Mouse (Mus musculus) heart, embryonic 12.5 days (tissue): ENCODE data around the gene Hist2h2be. TPM values are rescaled to one million over a fixed set of nuclear protein-coding genes. Genes with fewer than 3 reads are reported as not detected.
"Not testable (repeated sequence)": the region's sequence is repeated elsewhere in the genome, so short reads cannot be mapped to it uniquely, and the experiment has no call there.

Source experiments
- ATAC-seq: fragments of 200-750 bp; cut with Nextera tagmentation; 2 replicates; pipeline ENCODE4 v1.8.0; 2017; ENCODE audit warnings: moderate TSS enrichment, moderate library complexity; ENCODE audit not compliant: insufficient number of reproducible peaks, low FRiP score
- H3K27ac ChIP-seq: fragments of 300-500 bp; sonication (generic); 2 replicates; pipeline ENCODE4 v1.5.1; 2016; ENCODE audit warnings: mild to moderate bottlenecking, moderate library complexity; ENCODE audit not compliant: poor library complexity, severe bottlenecking
- H3K27me3 ChIP-seq: fragments of 300-500 bp; sonication (generic); replicated peaks from 2 replicates; pipeline ENCODE4 v1.6.1; 2016; ENCODE audit warnings: mild to moderate bottlenecking, moderate library complexity
- H3K36me3 ChIP-seq: fragments of 300-500 bp; sonication (generic); 2 replicates; pipeline ENCODE4 v1.6.1; 2016; ENCODE audit warnings: mild to moderate bottlenecking, moderate library complexity
- H3K4me1 ChIP-seq: fragments of 300-500 bp; sonication (generic); replicated peaks from 2 replicates; pipeline ENCODE4 v1.6.1; 2016; ENCODE audit warnings: mild to moderate bottlenecking
- H3K4me2 ChIP-seq: fragments of 300-500 bp; sonication (generic); 2 replicates; pipeline ENCODE4 v1.6.1; 2016; ENCODE audit warnings: mild to moderate bottlenecking, moderate library complexity
- H3K4me3 ChIP-seq: fragments of 300-500 bp; sonication (generic); 2 replicates; pipeline ENCODE4 v1.5.1; 2016; ENCODE audit warnings: mild to moderate bottlenecking
- H3K9ac ChIP-seq: fragments of 300-500 bp; sonication (generic); 2 replicates; pipeline ENCODE4 v1.6.1; 2016; ENCODE audit warnings: mild to moderate bottlenecking, moderate library complexity
- H3K9me3 ChIP-seq: fragments of 300-500 bp; sonication (generic); replicated peaks from 2 replicates; pipeline ENCODE4 v1.6.1; 2016; ENCODE audit warnings: mild to moderate bottlenecking, moderate library complexity
- WGBS: fragments of 180-500 bp; shearing (Covaris S2); methylation state at CpG from one replicate; pipeline ENCODE4 v1.1.7; 2016; 5-methylcytosine and 5-hydroxymethylcytosine counted together
- microRNA-seq: library from miRNA; unstranded; fragments of <30 nt; microRNA quantifications from one replicate; pipeline ENCODE4, GENCODE M21; 2017
- polyA plus RNA-seq: library from polyadenylated mRNA; unstranded; fragments of >200 nt; fragmentation: Nextera tagmentation; extraction: Ambion mirVana; gene quantifications from 2 replicates; pipeline ENCODE4 v1.2.1, GENCODE M21; 2016

Hist2h2be gene
- polyA plus RNA-seq, 1 experiment from 2014 or later, result 5.7 TPM

DNA sequence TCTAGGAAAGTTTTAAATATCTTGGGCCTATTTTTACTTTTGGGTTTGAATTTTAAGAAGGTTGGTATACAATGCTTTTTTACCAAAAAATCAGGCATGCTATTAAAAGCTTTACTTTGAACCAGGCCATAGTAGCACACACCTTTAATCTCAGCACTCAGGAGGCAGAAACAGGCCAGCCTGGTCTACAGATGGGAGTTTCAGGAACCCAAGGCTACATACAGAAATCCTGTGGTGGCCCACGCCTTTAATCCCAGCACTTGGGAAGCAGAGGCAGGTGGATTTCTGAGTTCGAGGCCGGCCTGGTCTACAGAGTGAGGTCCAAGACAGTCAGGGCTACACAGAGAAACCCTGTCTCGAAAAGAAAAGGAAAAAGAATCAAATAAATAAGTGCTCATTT lies 46.6 kb downstream of the Hist2h2be start:
- no peak overlapping the region for H3K4me3 ChIP-seq
- H3K4me1 ChIP-seq, result peaks cover 12% of the 10 kb centered on the region
- H3K9ac ChIP-seq, result no peak overlapping the region
- H3K4me2 ChIP-seq, result no peak overlapping the region
- H3K36me3 ChIP-seq, result no peaks in the 10 kb centered on the region
- H3K9me3 ChIP-seq, result no peaks in the 10 kb centered on the region
- 88% methylated on average over 4 of the region's 4 CpGs for WGBS
- peak overlapping the region; percentile 88 for H3K27ac ChIP-seq
- no peaks in the 10 kb centered on the region for H3K27me3 ChIP-seq
- no peak for ATAC-seq

- Histone ChIP-seq H3K36me3 (no peaks in the 10 kb centered on the region), H3K27me3 (no peaks in the 10 kb centered on the region), H3K4me2 (peak within 1 kb of the TSS; percentile 95), H3K9me3 (no peaks in the 10 kb centered on the region), H3K27ac (peak within 1 kb of the TSS; percentile 97), H3K4me1 (peaks cover 12% of the 10 kb centered on the region), H3K9ac (peak within 1 kb of the TSS; percentile 71), H3K4me3 (peak within 1 kb of the TSS; percentile 60)
- ATAC-seq, result peak; percentile 56
- 26% methylated on average over 28 of the region's 30 CpGs for WGBS
Observed at GRCm38 (mm10) chr3:96268051-96268775, 47.3 kb downstream of the Hist2h2be start, which contains the start of gene Hist2h3b. TSS of gene Hist2h3b (plus strand) at chr3:96268654.

DNA sequence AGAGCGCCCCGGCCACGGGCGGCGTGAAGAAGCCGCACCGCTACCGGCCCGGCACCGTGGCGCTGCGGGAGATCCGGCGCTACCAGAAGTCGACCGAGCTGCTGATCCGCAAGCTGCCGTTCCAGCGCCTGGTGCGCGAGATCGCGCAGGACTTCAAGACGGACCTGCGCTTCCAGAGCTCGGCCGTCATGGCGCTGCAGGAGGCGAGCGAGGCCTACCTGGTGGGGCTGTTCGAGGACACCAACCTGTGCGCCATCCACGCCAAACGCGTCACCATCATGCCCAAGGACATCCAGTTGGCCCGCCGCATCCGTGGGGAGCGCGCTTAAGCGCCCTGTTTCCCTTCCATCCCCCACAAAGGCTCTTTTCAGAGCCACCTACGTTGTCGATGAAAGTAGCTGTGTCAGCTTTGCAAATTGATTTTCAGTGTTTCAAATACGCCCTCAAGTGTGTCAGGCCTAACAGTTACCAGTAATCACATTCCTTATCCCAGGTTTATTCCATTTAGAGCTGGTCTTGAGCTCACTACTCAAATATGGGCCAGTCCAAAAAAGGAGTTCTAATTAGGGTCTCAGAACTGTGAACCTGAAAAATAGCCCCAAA lies 48.0 kb downstream of the Hist2h2be start:
- ATAC-seq, result peak; percentile 29
- not testable (repeated sequence) for H3K9me3 ChIP-seq, H3K36me3 ChIP-seq, H3K27me3 ChIP-seq
- Histone ChIP-seq H3K27ac (peak overlapping the region; percentile 97), H3K4me2 (peak overlapping the region; percentile 95), H3K4me1 (peaks cover 11% of the 10 kb centered on the region), H3K4me3 (peak overlapping the region; percentile 60), H3K9ac (peak overlapping the region; percentile 71)
- WGBS, result under 1% methylated on average over 11 of the region's 44 CpGs

- Histone ChIP-seq H3K27ac (peak within 1 kb of the TSS; percentile 97), H3K9me3 (no peaks in the 10 kb centered on the region), H3K4me1 (peaks cover 5% of the 10 kb centered on the region), H3K27me3 (no peaks in the 10 kb centered on the region), H3K4me2 (peak within 1 kb of the TSS; percentile 95), H3K9ac (peak within 1 kb of the TSS; percentile 83), H3K4me3 (peak within 1 kb of the TSS; percentile 60), H3K36me3 (no peaks in the 10 kb centered on the region)
- ATAC-seq, result peak; percentile 96
- WGBS, result under 1% methylated on average over 45 of the region's 45 CpGs
Observed at GRCm38 (mm10) chr3:96269511-96270474, 48.9 kb downstream of the Hist2h2be start, which contains the start of gene Hist2h2bb. TSS of gene Hist2h2bb (plus strand) at chr3:96269752.

Small RNA genes within 50 kb of the gene (microRNA-seq; reads per million reads assigned to microRNA genes)
- gene Gm44492 (not detected), gene Gm47311 (not detected), gene Gm47313 (not detected)

Other genes starting within 250 kb of the Hist2h2be start
- gene Plekho1, start 225.1 kb upstream of the Hist2h2be start, polyA plus RNA-seq, result 76.1 and 80.8 TPM in 2 replicates
- gene Vps45, start 162.7 kb upstream of the Hist2h2be start, polyA plus RNA-seq, result 30.0 and 32.8 TPM in 2 replicates
- 20.7 and 22.2 TPM in 2 replicates for gene Otud7b, start 116.6 kb upstream of the Hist2h2be start, polyA plus RNA-seq
- gene Mtmr11, start 59.1 kb upstream of the Hist2h2be start, polyA plus RNA-seq, result 9.0 and 10.7 TPM in 2 replicates
- 107 and 108 TPM in 2 replicates for gene Sf3b4, start 48.8 kb upstream of the Hist2h2be start, polyA plus RNA-seq
- 20.3 and 21.7 TPM in 2 replicates for gene Sv2a, start 40.0 kb upstream of the Hist2h2be start, polyA plus RNA-seq
- 44.4 and 45.6 TPM in 2 replicates for gene Bola1, start 1.4 kb upstream of the Hist2h2be start, polyA plus RNA-seq
- gene Hist2h2ab, start 1.3 kb upstream of the Hist2h2be start, polyA plus RNA-seq, result not detected in 2 replicates
- gene Hist2h2ac, start 239 bp upstream of the Hist2h2be start, polyA plus RNA-seq, result 4.4 and 5.9 TPM in 2 replicates
- gene Hist2h3c2, start 18.0 kb downstream of the Hist2h2be start, polyA plus RNA-seq, result 2.5 and 3.7 TPM in 2 replicates
- 38.3 and 41.2 TPM in 2 replicates for gene Hist2h2aa2, start 19.2 kb downstream of the Hist2h2be start, polyA plus RNA-seq
- gene Hist2h2aa1, start 24.4 kb downstream of the Hist2h2be start, polyA plus RNA-seq, result 6.2 and 12.7 TPM in 2 replicates
- gene Hist2h3c1, start 25.6 kb downstream of the Hist2h2be start, polyA plus RNA-seq, result 0.64 and 1.4 TPM in 2 replicates
- 3.2 and 3.7 TPM in 2 replicates for gene Hist2h4, start 42.2 kb downstream of the Hist2h2be start, polyA plus RNA-seq
- gene Hist2h3b, start 47.5 kb downstream of the Hist2h2be start, polyA plus RNA-seq, result 23.4 and 26.5 TPM in 2 replicates
- 4.0 and 6.5 TPM in 2 replicates for gene Hist2h2bb, start 48.6 kb downstream of the Hist2h2be start, polyA plus RNA-seq
- gene Fcgr1, start 72.8 kb downstream of the Hist2h2be start, polyA plus RNA-seq, result 0.71 and 0.82 TPM in 2 replicates
- gene BC107364, start 231.2 kb downstream of the Hist2h2be start, polyA plus RNA-seq, result 0.72 and 0.87 TPM in 2 replicates